Mouse (Mus musculus): Measurements from ENCODE around the gene Psmd7. TPM values are rescaled to one million over a fixed set of nuclear protein-coding genes. Genes with fewer than 3 reads are reported as not detected.
A peak's percentile ranks its signal among the peaks of the same experiment; 100 is the strongest.
"Not testable (repeated sequence)": the region's sequence is repeated elsewhere in the genome, so short reads cannot be mapped to it uniquely, and the experiment has no call there.

Gene Psmd7
- 382 and 395 TPM in 2 replicates for polyA plus RNA-seq (2016; fragmentation: Nextera tagmentation; extraction: Ambion mirVana)

- 2% methylated on average over 65 of the region's 65 CpGs for WGBS
- H3K9ac ChIP-seq (replicated peaks) = peak within 1 kb of the TSS; percentile 95
- peak; percentile 90 for ATAC-seq (ENCODE audit: insufficient number of reproducible peaks, insufficient read depth, low FRiP score, low TSS enrichment, low read depth)
- H3K27ac ChIP-seq = peak within 1 kb of the TSS; percentile 89
- peaks cover 16% of the 10 kb centered on the region for H3K4me1 ChIP-seq (replicated peaks)
- H3K27me3 ChIP-seq = no peaks in the 10 kb centered on the region
- peaks cover 32% of the 10 kb centered on the region for H3K36me3 ChIP-seq
- no peaks in the 10 kb centered on the region for H3K9me3 ChIP-seq
- H3K4me3 ChIP-seq (replicated peaks) = peak within 1 kb of the TSS; percentile 95
- H3K4me2 ChIP-seq = peak within 1 kb of the TSS; percentile 67
Measured at GRCm38 (mm10) chr8:107587995-107588780, at the start of gene Psmd7. Gene Psmd7 (minus strand): TSS chr8:107588464.

- Histone ChIP-seq H3K36me3 (no peaks in the 10 kb centered on the region), H3K4me2 (no peak overlapping the region), H3K4me3 (replicated peaks) (no peak overlapping the region), H3K9me3 (no peaks in the 10 kb centered on the region), H3K27me3 (no peaks in the 10 kb centered on the region), H3K4me1 (replicated peaks) (no peaks in the 10 kb centered on the region), H3K9ac (replicated peaks) (no peak overlapping the region), H3K27ac (no peak overlapping the region)
- 89% methylated on average over 2 of the region's 2 CpGs for WGBS
- no peak for ATAC-seq (ENCODE audit: insufficient number of reproducible peaks, insufficient read depth, low FRiP score, low TSS enrichment, low read depth)
Measured at GRCm38 (mm10) chr8:107633734-107634133, 45.5 kb upstream of the Psmd7 start.

- ATAC-seq (ENCODE audit: insufficient number of reproducible peaks, insufficient read depth, low FRiP score, low TSS enrichment, low read depth) = no peak
- H3K9me3 ChIP-seq = no peaks in the 10 kb centered on the region
- H3K4me3 ChIP-seq (replicated peaks) = no peak overlapping the region
- WGBS = 85% methylated on average over 11 of the region's 11 CpGs
- H3K4me2 ChIP-seq = no peak overlapping the region
- H3K36me3 ChIP-seq = no peaks in the 10 kb centered on the region
- H3K9ac ChIP-seq (replicated peaks) = no peak overlapping the region
- H3K27ac ChIP-seq = no peak overlapping the region
- no peaks in the 10 kb centered on the region for H3K4me1 ChIP-seq (replicated peaks)
- no peaks in the 10 kb centered on the region for H3K27me3 ChIP-seq
Measured at GRCm38 (mm10) chr8:107629701-107630100, 41.4 kb upstream of the Psmd7 start.

GRCm38 (mm10) chr8:107628501-107629149 lies 40.4 kb upstream of the Psmd7 start:
- Histone ChIP-seq H3K4me3 (replicated peaks) (no peak overlapping the region), H3K27ac (no peak overlapping the region), H3K27me3 (no peaks in the 10 kb centered on the region), H3K36me3 (no peaks in the 10 kb centered on the region), H3K9me3 (no peaks in the 10 kb centered on the region), H3K4me2 (no peak overlapping the region), H3K9ac (replicated peaks) (no peak overlapping the region), H3K4me1 (replicated peaks) (no peaks in the 10 kb centered on the region)
- WGBS = 57% methylated on average over 8 of the region's 8 CpGs
- no peak for ATAC-seq (ENCODE audit: insufficient number of reproducible peaks, insufficient read depth, low FRiP score, low TSS enrichment, low read depth)

GRCm38 (mm10) chr8:107627881-107628280 lies 39.6 kb upstream of the Psmd7 start:
- H3K4me2 ChIP-seq = no peak overlapping the region
- WGBS = 88% methylated on average over 9 of the region's 9 CpGs
- no peaks in the 10 kb centered on the region for H3K27me3 ChIP-seq
- no peak for ATAC-seq (ENCODE audit: insufficient number of reproducible peaks, insufficient read depth, low FRiP score, low TSS enrichment, low read depth)
- no peaks in the 10 kb centered on the region for H3K4me1 ChIP-seq (replicated peaks)
- no peak overlapping the region for H3K9ac ChIP-seq (replicated peaks)
- no peak overlapping the region for H3K4me3 ChIP-seq (replicated peaks)
- no peaks in the 10 kb centered on the region for H3K36me3 ChIP-seq
- H3K27ac ChIP-seq = no peak overlapping the region
- no peaks in the 10 kb centered on the region for H3K9me3 ChIP-seq

- not testable (repeated sequence) for H3K4me2 ChIP-seq; H3K9ac ChIP-seq (replicated peaks); H3K4me1 ChIP-seq (replicated peaks); H3K9me3 ChIP-seq; H3K36me3 ChIP-seq; H3K4me3 ChIP-seq (replicated peaks); ATAC-seq (ENCODE audit: insufficient number of reproducible peaks, insufficient read depth, low FRiP score, low TSS enrichment, low read depth); H3K27ac ChIP-seq; H3K27me3 ChIP-seq
Measured at GRCm38 (mm10) chr8:107624301-107624700, 36.0 kb upstream of the Psmd7 start.

- 87% methylated on average over 10 of the region's 10 CpGs for whole genome bisulfite sequencing
- no peaks in the 10 kb centered on the region for H3K36me3 ChIP-seq
- H3K9ac ChIP-seq (replicated peaks) = no peak overlapping the region
- no peak for ATAC-seq (ENCODE audit: insufficient number of reproducible peaks, insufficient read depth, low FRiP score, low TSS enrichment, low read depth)
- H3K4me2 ChIP-seq = no peak overlapping the region
- no peak overlapping the region for H3K4me3 ChIP-seq (replicated peaks)
- no peak overlapping the region for H3K27ac ChIP-seq
- no peaks in the 10 kb centered on the region for H3K4me1 ChIP-seq (replicated peaks)
- no peaks in the 10 kb centered on the region for H3K9me3 ChIP-seq
- H3K27me3 ChIP-seq = no peaks in the 10 kb centered on the region
Measured at GRCm38 (mm10) chr8:107621930-107622623, 33.8 kb upstream of the Psmd7 start.

GRCm38 (mm10) chr8:107621136-107621535 lies 32.9 kb upstream of the Psmd7 start:
- no peaks in the 10 kb centered on the region for H3K27me3 ChIP-seq
- H3K4me2 ChIP-seq = no peak overlapping the region
- no peaks in the 10 kb centered on the region for H3K4me1 ChIP-seq (replicated peaks)
- WGBS = 66% methylated on average over 3 of the region's 3 CpGs
- no peak overlapping the region for H3K27ac ChIP-seq
- H3K9ac ChIP-seq (replicated peaks) = no peak overlapping the region
- no peaks in the 10 kb centered on the region for H3K36me3 ChIP-seq
- no peak for ATAC-seq (ENCODE audit: insufficient number of reproducible peaks, insufficient read depth, low FRiP score, low TSS enrichment, low read depth)
- no peak overlapping the region for H3K4me3 ChIP-seq (replicated peaks)
- no peaks in the 10 kb centered on the region for H3K9me3 ChIP-seq

- no peaks in the 10 kb centered on the region for H3K9me3 ChIP-seq
- ATAC-seq (ENCODE audit: insufficient number of reproducible peaks, insufficient read depth, low FRiP score, low TSS enrichment, low read depth) = no peak
- no peak overlapping the region for H3K27ac ChIP-seq
- H3K4me3 ChIP-seq (replicated peaks) = no peak overlapping the region
- H3K36me3 ChIP-seq = no peaks in the 10 kb centered on the region
- peaks cover 7% of the 10 kb centered on the region for H3K4me1 ChIP-seq (replicated peaks)
- no peaks in the 10 kb centered on the region for H3K27me3 ChIP-seq
- H3K9ac ChIP-seq (replicated peaks) = no peak overlapping the region
- WGBS = 61% methylated on average over 10 of the region's 10 CpGs
- no peak overlapping the region for H3K4me2 ChIP-seq
Measured at GRCm38 (mm10) chr8:107618499-107618898, 30.2 kb upstream of the Psmd7 start.

- Histone ChIP-seq H3K4me2 (no peak overlapping the region), H3K9ac (replicated peaks) (no peak overlapping the region), H3K27me3 (no peaks in the 10 kb centered on the region), H3K4me3 (replicated peaks) (no peak overlapping the region), H3K4me1 (replicated peaks) (peaks cover 21% of the 10 kb centered on the region), H3K36me3 (no peaks in the 10 kb centered on the region), H3K9me3 (no peaks in the 10 kb centered on the region), H3K27ac (peak overlapping the region; percentile 53; the same call in 1 of the 2 replicates)
- no peak for ATAC-seq (ENCODE audit: insufficient number of reproducible peaks, insufficient read depth, low FRiP score, low TSS enrichment, low read depth)
- WGBS = 76% methylated on average over 6 of the region's 6 CpGs
Measured at GRCm38 (mm10) chr8:107613411-107613810, 25.1 kb upstream of the Psmd7 start.

GRCm38 (mm10) chr8:107610845-107611244 lies 22.6 kb upstream of the Psmd7 start:
- Histone ChIP-seq H3K9ac (replicated peaks) (no peak overlapping the region; the same call in 1 of the 2 replicates), H3K9me3 (no peaks in the 10 kb centered on the region), H3K27ac (peak overlapping the region; percentile 72), H3K4me3 (replicated peaks) (no peak overlapping the region), H3K27me3 (no peaks in the 10 kb centered on the region), H3K4me1 (replicated peaks) (peaks cover 32% of the 10 kb centered on the region), H3K36me3 (no peaks in the 10 kb centered on the region), H3K4me2 (no peak overlapping the region)
- no peak for ATAC-seq (ENCODE audit: insufficient number of reproducible peaks, insufficient read depth, low FRiP score, low TSS enrichment, low read depth)
- 45% methylated on average over 11 of the region's 11 CpGs for WGBS

All from limb, embryonic 12.5 days (tissue).